Comparison of ENCODE assay signal across 14 mouse cellular contexts in genomic region chr8:71401454-71401853, GRCm38 (mm10).
"Had no signal": no experiment of that assay in that cellular context is flagged by ENCODE, and none has a peak within 500 bp of the region (broad histone marks: within the 10 kb centered on the region; RNA-seq: fewer than 3 reads in every experiment).

No protein-coding gene starts in this region.

- H3K4me3 ChIP-seq: intestine, embryonic 15.5 days; limb, embryonic 12.5 days; liver, embryonic 15.5 days; midbrain, embryonic 13.5 days; neural tube, embryonic 15.5 days had no signal

- DNase-seq: kidney, adult 2 months; kidney, postnatal 36 days; lung, adult 2 months; lung, postnatal 36 days; retina, postnatal 1 day; right cerebral cortex, postnatal 14 days; thymus, adult 2 months; thymus, postnatal 25 days had no signal

- H3K9me3 ChIP-seq: intestine, embryonic 15.5 days; limb, embryonic 12.5 days; liver, embryonic 15.5 days; midbrain, embryonic 13.5 days; neural tube, embryonic 15.5 days had no signal

- H3K27me3 ChIP-seq: intestine, embryonic 15.5 days; limb, embryonic 12.5 days; liver, embryonic 15.5 days; midbrain, embryonic 13.5 days; neural tube, embryonic 15.5 days had no signal

- H3K27ac ChIP-seq: intestine, embryonic 15.5 days; limb, embryonic 12.5 days; liver, embryonic 15.5 days; midbrain, embryonic 13.5 days; neural tube, embryonic 15.5 days had no signal

- H3K9ac ChIP-seq: intestine, embryonic 15.5 days; limb, embryonic 12.5 days; liver, embryonic 15.5 days; midbrain, embryonic 13.5 days; neural tube, embryonic 15.5 days had no signal

- ATAC-seq: intestine, embryonic 15.5 days; lung, postnatal 0 days; midbrain, embryonic 13.5 days had no signal

- H3K4me2 ChIP-seq: intestine, embryonic 15.5 days; limb, embryonic 12.5 days; liver, embryonic 15.5 days; midbrain, embryonic 13.5 days; neural tube, embryonic 15.5 days had no signal
